Mouse (Mus musculus) small intestine, adult 2 months (tissue): Measurements from ENCODE around the gene Zfp870. TPM values are rescaled to one million over a fixed set of nuclear protein-coding genes. Genes with fewer than 3 reads are reported as not detected.
A peak's percentile ranks its signal among the peaks of the same experiment; 100 is the strongest.

ENCODE experiments used
- H3K27ac ChIP-seq: fragments of 200-500 bp; 2 replicates; pipeline ENCODE4 v1.5.1; 2012; ENCODE audit warnings: low read depth, low read length, control low read depth, inconsistent platforms; ENCODE audit not compliant: insufficient read depth
- H3K27me3 ChIP-seq: fragments of 200-500 bp; 2 replicates; pipeline ENCODE4 v1.6.1; 2012; ENCODE audit warnings: mild to moderate bottlenecking, moderate library complexity, low read length, inconsistent platforms; ENCODE audit not compliant: control insufficient read depth, insufficient read depth
- H3K36me3 ChIP-seq: fragments of 200-500 bp; 2 replicates; pipeline ENCODE4 v1.6.1; 2012; ENCODE audit warnings: mild to moderate bottlenecking, low read length, control low read depth, inconsistent platforms; ENCODE audit not compliant: control insufficient read depth, insufficient read depth
- H3K4me1 ChIP-seq: fragments of 200-500 bp; 2 replicates; pipeline ENCODE4 v1.6.1; 2012; ENCODE audit warnings: low read length, inconsistent platforms, mixed read lengths; ENCODE audit not compliant: control insufficient read depth, insufficient read depth, insufficient read length
- H3K4me3 ChIP-seq: fragments of 200-500 bp; 2 replicates; pipeline ENCODE4 v1.5.1; 2012; ENCODE audit warnings: low read depth, mild to moderate bottlenecking, control low read depth, inconsistent platforms, low read length, moderate library complexity
- CTCF ChIP-seq: fragments of 200-500 bp; IDR thresholded peaks from 2 replicates; pipeline ENCODE4 v1.5.1; 2012; ENCODE audit warnings: low read depth, mild to moderate bottlenecking, control low read depth, inconsistent platforms, low read length, moderate library complexity, mixed read lengths; ENCODE audit not compliant: insufficient replicate concordance, insufficient read length; ENCODE audit errors: extremely low read depth
- POLR2A ChIP-seq: fragments of 200-500 bp; IDR thresholded peaks from 2 replicates; pipeline ENCODE4 v1.6.1; 2012; ENCODE audit warnings: low read depth, mild to moderate bottlenecking, control low read depth, inconsistent platforms, low read length, moderate library complexity
- WGBS: fragments of 180-500 bp; shearing (Covaris S2); methylation state at CpG from one replicate; pipeline ENCODE4 v1.1.7; 2018; 5-methylcytosine and 5-hydroxymethylcytosine counted together
- polyA plus RNA-seq: library from polyadenylated mRNA; depleted of rRNA; stranded (reverse); fragments of >200 nt; gene quantifications from 2 replicates; pipeline ENCODE4 v1.2.3, GENCODE M21; 2012

Zfp870 gene
- polyA plus RNA-seq, 1 experiment: 0.30 TPM

DNA sequence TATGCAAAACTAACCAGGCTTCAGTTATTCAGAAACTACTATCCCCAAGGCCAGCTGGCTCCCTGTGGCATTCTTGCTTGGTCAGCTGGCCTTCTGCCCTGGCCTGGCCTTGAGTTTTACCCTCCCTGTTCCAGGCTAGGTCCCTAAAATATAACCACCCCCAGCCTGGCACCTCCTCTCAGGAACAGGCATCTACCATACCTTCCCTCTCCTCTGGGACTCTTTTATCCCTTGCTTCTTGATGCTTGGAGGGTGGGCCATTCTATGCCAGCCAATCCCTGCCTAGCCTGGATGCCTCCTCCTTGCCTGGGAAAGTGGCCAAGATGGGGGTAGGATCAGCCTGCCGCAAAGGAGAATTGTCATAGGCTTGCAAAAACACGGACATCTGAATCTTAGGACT, 25.7 kb upstream of the Zfp870 start, which contains the start of gene Cyp4f14:
TSS of gene Cyp4f14 (minus strand) at position 212 of the 400 bp plus-strand sequence.
- 28% methylated on average over 2 of the region's 2 CpGs for WGBS
- peak within 1 kb of the TSS; percentile 89 for H3K27ac ChIP-seq
- TF ChIP-seq POLR2A (peak; percentile 93; the same call in 1 of the 2 replicates), CTCF (no peak)
- peaks cover 26% of the 10 kb centered on the region; the same call in 1 of the 2 replicates for H3K4me1 ChIP-seq
- no peaks in the 10 kb centered on the region for H3K27me3 ChIP-seq
- H3K36me3 ChIP-seq: peaks cover 19% of the 10 kb centered on the region
- peak within 1 kb of the TSS; percentile 57 for H3K4me3 ChIP-seq

DNA sequence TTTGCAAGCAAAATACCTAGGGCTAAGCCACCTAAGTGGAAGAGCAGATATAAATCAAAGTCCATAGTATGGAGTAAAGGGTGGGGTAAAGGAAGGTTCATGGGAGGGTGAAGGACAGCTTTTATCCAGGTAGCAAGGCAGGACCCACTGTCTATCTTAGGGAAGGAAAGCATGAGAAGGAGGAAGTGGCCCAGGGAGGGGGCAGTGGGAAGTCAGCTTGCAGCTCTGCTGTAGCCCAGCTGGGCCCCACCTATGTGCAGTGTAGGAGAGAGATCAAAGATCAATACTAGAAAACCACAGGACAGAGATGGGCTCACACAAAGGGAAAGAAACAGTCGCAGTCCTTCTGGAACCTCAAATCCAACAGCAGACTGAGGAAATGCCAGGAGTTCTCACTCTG, 24.6 kb upstream of the Zfp870 start:
- WGBS: 29% methylated on average over 1 of the region's 1 CpGs
- peak overlapping the region; percentile 89 for H3K27ac ChIP-seq
- H3K4me3 ChIP-seq: peak overlapping the region; percentile 59
- H3K36me3 ChIP-seq: peaks cover 30% of the 10 kb centered on the region
- no peaks in the 10 kb centered on the region for H3K27me3 ChIP-seq
- H3K4me1 ChIP-seq: peaks cover 32% of the 10 kb centered on the region; the same call in 1 of the 2 replicates
- TF ChIP-seq POLR2A (no peak; the same call in 1 of the 2 replicates), CTCF (no peak)

DNA sequence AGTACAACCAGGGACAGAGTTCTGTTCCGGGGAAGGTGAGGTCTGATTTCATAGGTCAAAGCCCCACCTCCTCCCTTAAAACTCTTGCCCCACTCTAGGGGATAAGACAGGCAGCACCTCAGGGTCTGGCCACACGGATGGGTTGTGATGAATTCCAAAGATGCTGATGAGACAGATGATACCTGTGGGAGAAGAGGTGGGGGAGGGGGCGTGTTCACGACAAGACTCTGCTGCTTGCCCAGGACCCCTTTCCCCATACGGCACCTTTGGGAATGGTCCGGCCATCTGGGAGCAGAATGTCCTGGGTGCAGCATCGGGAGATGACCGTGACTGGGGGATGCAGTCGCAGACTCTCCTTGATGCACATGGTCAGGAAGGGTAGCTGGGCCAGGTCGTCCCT, 14.7 kb upstream of the Zfp870 start:
- Histone ChIP-seq H3K36me3 (peaks cover 58% of the 10 kb centered on the region), H3K4me3 (no peak overlapping the region), H3K27me3 (no peaks in the 10 kb centered on the region), H3K4me1 (peaks cover 5% of the 10 kb centered on the region), H3K27ac (no peak overlapping the region)
- 81% methylated on average over 10 of the region's 10 CpGs for WGBS
- TF ChIP-seq POLR2A (no peak), CTCF (no peak)

DNA sequence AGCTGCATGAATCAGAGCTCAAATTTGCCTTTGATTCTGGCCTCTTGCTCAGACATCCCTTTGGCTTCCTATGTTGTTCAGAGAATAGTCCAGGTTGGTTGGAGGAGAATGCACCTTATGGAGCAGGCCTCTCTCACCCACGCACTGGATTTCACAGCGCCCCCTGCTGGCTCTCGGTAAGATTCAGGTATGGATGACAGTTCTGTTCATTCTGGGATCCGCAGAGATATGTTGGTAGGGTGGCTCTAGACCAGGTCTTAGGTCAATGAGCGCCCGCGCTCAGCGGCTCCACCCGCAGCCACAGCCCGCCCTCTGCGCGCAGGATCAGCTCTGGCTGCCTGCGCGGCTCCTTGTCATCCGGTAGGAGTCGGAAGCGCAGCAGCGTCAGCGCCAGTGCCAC, 13.8 kb upstream of the Zfp870 start:
- WGBS: 9% methylated on average over 19 of the region's 19 CpGs
- peak; percentile 84; the same call in 1 of the 2 replicates for TF ChIP-seq CTCF
- TF ChIP-seq POLR2A: no peak
- Histone ChIP-seq H3K4me3 (peak overlapping the region; percentile 27), H3K27me3 (no peaks in the 10 kb centered on the region), H3K36me3 (peaks cover 51% of the 10 kb centered on the region), H3K4me1 (peaks cover 5% of the 10 kb centered on the region), H3K27ac (0 out of 2 replicates have a peak overlapping the region, but pooled peaks have one; percentile 4)

DNA sequence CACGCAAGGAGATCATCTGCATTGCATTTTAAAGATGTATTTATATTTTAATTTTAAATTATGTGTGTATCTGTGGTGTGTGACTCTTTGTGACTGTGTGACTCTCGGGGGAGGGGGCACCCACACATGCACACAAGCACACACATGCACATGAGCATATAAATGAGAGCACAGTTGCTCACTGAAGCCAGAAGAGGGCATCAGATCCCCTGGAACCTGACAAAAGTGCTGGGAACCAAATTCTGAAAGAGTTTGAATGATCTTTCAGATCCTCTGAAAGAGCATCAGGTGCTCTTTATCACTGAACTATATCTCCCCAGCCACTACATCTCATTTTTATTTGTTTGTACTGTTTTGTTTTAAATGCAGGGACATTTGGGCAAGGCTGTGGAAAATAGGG, 13.0 kb upstream of the Zfp870 start:
- Histone ChIP-seq H3K4me1 (peaks cover 5% of the 10 kb centered on the region), H3K36me3 (peaks cover 48% of the 10 kb centered on the region), H3K4me3 (no peak overlapping the region), H3K27me3 (no peaks in the 10 kb centered on the region), H3K27ac (no peak overlapping the region)
- TF ChIP-seq CTCF: peak; percentile 27; the same call in 1 of the 2 replicates
- no peak for TF ChIP-seq POLR2A
- WGBS: 48% methylated on average over 2 of the region's 2 CpGs

DNA sequence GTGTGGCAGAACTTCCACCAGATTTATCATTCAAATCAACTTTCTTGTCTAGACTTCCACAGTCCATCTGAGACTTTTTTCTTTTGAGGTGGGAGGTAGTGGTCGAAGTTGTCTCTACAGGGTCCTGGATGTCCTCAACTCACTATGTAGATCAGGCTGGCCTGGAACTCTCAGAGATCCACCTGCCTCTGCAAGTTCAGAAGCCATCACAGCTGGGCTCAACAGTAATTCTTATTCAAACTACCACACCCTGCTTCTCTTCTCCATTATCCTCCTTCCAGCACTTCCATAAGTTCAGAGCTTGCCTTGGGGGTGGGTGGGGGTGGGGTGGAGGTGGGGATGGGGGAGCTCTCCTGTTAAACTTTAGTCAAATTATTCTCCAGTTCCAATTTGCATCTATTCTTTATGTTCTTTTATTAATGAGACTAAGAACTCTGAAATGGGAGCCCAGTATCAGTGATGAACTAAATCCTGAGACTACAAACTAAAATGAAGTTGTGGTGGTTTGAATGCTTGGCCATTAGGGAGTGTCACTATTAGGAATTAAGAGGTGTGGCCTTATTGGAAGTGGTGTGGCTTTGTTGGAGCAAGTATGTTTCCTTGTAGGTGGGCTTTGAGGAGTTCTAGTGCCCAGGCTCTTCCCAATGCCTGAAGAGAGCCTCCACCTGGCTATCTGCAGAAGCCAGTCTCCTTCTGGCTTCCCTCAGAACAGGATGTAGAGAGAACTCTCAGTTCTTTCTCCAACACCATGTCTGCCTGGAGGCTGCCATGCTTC, 10.5 kb upstream of the Zfp870 start:
- TF ChIP-seq POLR2A (no peak), CTCF (no peak)
- WGBS: 53% methylated on average over 1 of the region's 1 CpGs
- Histone ChIP-seq H3K4me1 (peaks cover 6% of the 10 kb centered on the region), H3K36me3 (peaks cover 26% of the 10 kb centered on the region), H3K27me3 (no peaks in the 10 kb centered on the region), H3K27ac (no peak overlapping the region), H3K4me3 (no peak overlapping the region)

DNA sequence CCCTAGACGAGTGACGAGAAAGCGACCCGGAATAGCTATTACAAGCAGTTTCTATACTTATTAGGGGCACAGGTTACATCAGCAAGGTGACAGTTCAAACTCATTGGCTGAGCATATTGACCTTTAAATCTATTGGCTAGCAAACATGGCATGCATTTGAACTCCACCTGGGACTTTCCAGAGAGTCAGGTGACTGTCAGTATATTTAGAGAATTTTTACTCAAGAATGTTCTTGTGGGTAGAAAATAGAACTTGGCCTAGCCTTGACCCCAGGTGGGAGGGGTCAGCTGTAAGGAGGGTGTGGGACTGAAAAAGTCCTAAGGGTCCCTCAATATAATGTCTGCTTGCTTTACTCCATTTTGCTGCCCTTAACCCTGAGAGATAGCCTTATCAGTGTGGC, 4.0 kb upstream of the Zfp870 start:
- TF ChIP-seq POLR2A: no peak
- no peak for TF ChIP-seq CTCF
- 90% methylated on average over 4 of the region's 4 CpGs for WGBS
- Histone ChIP-seq H3K27ac (no peak overlapping the region), H3K36me3 (no peaks in the 10 kb centered on the region), H3K27me3 (no peaks in the 10 kb centered on the region), H3K4me1 (peaks cover 13% of the 10 kb centered on the region), H3K4me3 (no peak overlapping the region)
